Mouse (Mus musculus): ENCODE data around the gene Gm3415. TPM values are rescaled to one million over a fixed set of nuclear protein-coding genes. Genes with fewer than 3 reads are reported as not detected.
"Not testable (repeated sequence)": the region's sequence is repeated elsewhere in the genome, so short reads cannot be mapped to it uniquely, and the experiment has no call there.

Gene Gm3415
- total RNA-seq (2021): not detected

GRCm38 (mm10) chr5:146555836-146556235 is at the start of gene Gm3415:
Gene Gm3415, plus strand, starts transcription at chr5:146556136.
- intact Hi-C loops (cut with DNase I); DNase-seq: not testable (repeated sequence)

- intact Hi-C loops (cut with DNase I); DNase-seq: not testable (repeated sequence)
Observed at GRCm38 (mm10) chr5:146513823-146514222, 42.1 kb upstream of the Gm3415 start, which contains the start of gene Gm3402. Gene Gm3402, plus strand, starts transcription at chr5:146514123.

DNA sequence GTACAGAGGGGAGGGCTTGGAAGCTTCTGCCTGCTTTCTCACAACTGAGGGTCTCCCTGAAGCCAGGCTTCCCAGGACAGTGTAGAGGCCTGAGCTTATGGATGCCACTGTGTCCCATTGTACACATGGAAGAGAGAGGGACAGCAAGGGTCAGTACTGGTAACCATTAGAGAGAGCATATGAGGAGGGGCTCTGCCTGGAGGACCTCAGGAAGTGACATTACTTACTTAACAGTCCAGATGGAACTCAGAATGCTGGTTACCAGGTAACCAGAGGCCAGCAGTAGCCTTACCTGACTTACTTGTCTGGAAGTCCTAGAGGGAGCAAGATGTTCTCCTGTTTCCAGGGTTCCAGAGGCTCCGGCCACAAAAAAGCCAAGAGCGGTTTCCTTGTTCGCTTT is 30.4 kb upstream of the Gm3415 start, which contains the start of gene Gm3404:
Gene Gm3404 (plus strand): TSS at position 301 of the 400 bp plus-strand sequence.
- intact Hi-C loops (cut with DNase I); DNase-seq: not testable (repeated sequence)

- DNase-seq; intact Hi-C loops (cut with DNase I): not testable (repeated sequence)
Observed at GRCm38 (mm10) chr5:146537347-146537746, 18.6 kb upstream of the Gm3415 start, which contains the start of gene Gm3409. Gene Gm3409, plus strand, starts transcription at chr5:146537647.

- DNase-seq: no peak
- intact Hi-C loops (cut with DNase I): no loop called here
Observed at GRCm38 (mm10) chr5:146564259-146564658, 8.3 kb downstream of the Gm3415 start.

- intact Hi-C loops (cut with DNase I): loop anchor here (5.0 kb wide), 1 partner anchor 420 kb away; no protein-coding TSS in a partner anchor
- no peak for DNase-seq
Observed at GRCm38 (mm10) chr5:146567054-146567453, 11.1 kb downstream of the Gm3415 start.

- DNase-seq; intact Hi-C loops (cut with DNase I): not testable (repeated sequence)
Observed at GRCm38 (mm10) chr5:146570179-146570578, 14.2 kb downstream of the Gm3415 start.

- DNase-seq: peak; percentile 30 to 36
- intact Hi-C loops (cut with DNase I): not testable (repeated sequence)
Observed at GRCm38 (mm10) chr5:146571830-146572734, 16.1 kb downstream of the Gm3415 start.

DNA sequence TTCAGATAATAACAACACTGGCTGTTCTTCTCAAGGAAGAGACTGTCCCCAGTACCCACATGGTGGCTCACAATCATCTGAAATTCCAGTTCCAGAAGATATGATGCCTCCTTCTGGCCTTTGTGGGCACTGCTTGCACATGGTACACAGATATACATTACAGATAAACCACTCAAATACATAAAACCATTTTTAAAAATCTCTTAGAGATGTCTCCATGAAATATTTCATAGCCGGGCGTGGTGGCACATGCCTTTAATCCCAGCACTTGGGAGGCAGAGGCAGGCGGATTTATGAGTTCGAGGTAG is 16.8 kb downstream of the Gm3415 start:
- DNase-seq; intact Hi-C loops (cut with DNase I): not testable (repeated sequence)

DNA sequence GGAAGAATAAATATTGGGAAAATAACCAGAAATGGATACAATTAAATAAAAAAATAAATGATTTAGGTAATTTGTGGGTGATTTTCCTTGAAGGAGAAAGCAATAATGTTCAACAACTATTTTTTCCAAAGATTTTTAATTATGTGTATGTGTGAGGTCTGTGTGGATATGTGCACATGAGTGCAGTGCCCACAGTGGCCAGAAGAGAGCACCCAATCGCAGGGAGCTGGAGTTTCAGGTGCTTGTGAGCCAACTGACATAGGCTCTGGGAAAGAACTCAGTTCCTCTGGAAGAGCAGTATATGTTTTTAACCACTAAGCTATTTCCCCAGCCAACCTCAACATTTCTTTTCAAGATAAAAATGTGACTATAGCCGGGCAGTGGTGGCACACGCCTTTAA is 20.7 kb downstream of the Gm3415 start:
- intact Hi-C loops (cut with DNase I): no loop called here
- DNase-seq: no peak

- DNase-seq: no peak
Observed at GRCm38 (mm10) chr5:146584156-146584477, 28.2 kb downstream of the Gm3415 start.

GRCm38 (mm10) chr5:146584478-146585306 is 28.8 kb downstream of the Gm3415 start, which contains the start of gene Gpr12:
Gene Gpr12, minus strand, starts transcription at chr5:146585239.
- no peak for DNase-seq
- intact Hi-C loops (cut with DNase I): no loop called here

More at GRCm38 (mm10) chr5:146584156-146584477, 28.2 kb downstream of the Gm3415 start:
- intact Hi-C loops (cut with DNase I): no loop called here

- DNase-seq: no peak
- intact Hi-C loops (cut with DNase I): no loop called here
Observed at GRCm38 (mm10) chr5:146585307-146585651, 29.3 kb downstream of the Gm3415 start.

- intact Hi-C loops (cut with DNase I): no loop called here
- no peak for DNase-seq
Observed at GRCm38 (mm10) chr5:146586357-146587070, 30.6 kb downstream of the Gm3415 start.

DNA sequence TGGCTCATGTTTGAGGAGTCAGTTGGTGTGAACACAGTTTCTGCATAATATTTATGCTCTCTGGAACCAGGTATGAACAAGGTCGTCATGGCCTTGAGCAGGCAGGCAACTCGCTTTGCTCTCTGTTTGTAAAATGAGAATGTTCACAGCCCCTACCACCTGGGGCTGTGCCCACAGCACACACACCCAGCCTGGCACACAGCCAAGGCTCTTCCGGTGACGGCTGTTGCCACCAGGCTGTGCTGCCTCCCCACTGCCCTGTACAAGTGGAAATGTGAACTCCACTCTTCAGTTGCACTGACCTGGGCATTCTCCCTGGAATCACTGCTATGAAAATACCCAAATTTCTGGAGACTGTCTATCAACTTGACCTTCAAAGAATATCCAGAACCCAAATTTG is 35.1 kb downstream of the Gm3415 start:
- no peak for DNase-seq
- intact Hi-C loops (cut with DNase I): no loop called here

GRCm38 (mm10) chr5:146591636-146592035 is 35.7 kb downstream of the Gm3415 start:
- intact Hi-C loops (cut with DNase I): no loop called here
- no peak for DNase-seq

- no peak for DNase-seq
Observed at GRCm38 (mm10) chr5:146592580-146592979, 36.6 kb downstream of the Gm3415 start.

DNA sequence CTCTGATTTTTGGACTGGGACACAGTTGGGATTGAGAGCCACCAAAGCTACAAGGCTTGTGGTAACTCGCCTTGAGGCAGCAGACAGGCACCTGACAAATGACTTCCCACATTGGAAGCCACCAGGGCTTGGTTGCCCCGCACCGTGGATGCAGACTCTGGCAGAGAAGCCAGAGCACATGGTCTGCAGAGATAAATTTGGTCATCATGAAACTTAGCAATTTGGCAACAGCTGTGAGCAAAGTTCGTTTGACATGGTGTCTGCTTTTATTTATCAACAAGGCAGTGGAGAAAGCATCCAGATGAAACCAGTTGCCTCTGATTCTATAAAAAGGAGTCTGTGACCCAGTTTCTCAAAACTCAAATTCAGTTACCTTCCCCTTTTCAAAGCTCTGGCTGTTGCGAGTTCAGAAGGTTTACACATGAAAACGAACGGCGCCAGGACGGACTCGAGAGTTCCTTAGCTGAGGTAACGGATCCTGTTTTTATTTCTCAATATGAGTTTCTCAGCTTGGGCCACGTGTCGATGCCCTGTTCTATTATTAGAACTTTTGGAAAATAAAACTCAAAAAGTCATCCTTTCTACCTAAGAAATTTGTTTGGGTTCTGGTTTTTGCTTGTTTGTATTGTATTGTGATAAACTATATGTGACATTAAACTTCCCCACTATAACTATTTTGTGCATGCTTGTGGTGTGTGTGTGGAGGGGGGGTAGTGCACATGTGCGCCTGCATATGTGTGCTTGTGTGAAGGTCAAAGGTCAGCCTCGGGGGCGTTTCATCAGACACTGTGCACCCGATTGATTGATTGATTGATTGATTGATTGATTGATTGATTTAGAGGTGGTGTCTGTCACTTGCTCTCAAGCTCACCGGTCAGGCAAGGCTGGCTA is 40.9 kb downstream of the Gm3415 start:
- intact Hi-C loops (cut with DNase I): no loop called here
- DNase-seq: no peak

More at GRCm38 (mm10) chr5:146592580-146592979, 36.6 kb downstream of the Gm3415 start:
- intact Hi-C loops (cut with DNase I): no loop called here

- DNase-seq: no peak
- intact Hi-C loops (cut with DNase I): no loop called here
Observed at GRCm38 (mm10) chr5:146597503-146597874, 41.6 kb downstream of the Gm3415 start.
